Mouse (Mus musculus) G1E (cell line): ENCODE results near the gene Doxl2.

Experiments used
- CTCF ChIP-seq: IDR thresholded peaks from 2 replicates; pipeline ENCODE4 v1.5.1; 2012; ENCODE audit warnings: low read depth, low read length, inconsistent platforms, mixed read lengths
- POLR2AphosphoS5 ChIP-seq: IDR thresholded peaks from 2 replicates; pipeline ENCODE4 v1.6.1; 2012; ENCODE audit warnings: low read depth, low read length, inconsistent platforms; ENCODE audit not compliant: insufficient replicate concordance

DNA sequence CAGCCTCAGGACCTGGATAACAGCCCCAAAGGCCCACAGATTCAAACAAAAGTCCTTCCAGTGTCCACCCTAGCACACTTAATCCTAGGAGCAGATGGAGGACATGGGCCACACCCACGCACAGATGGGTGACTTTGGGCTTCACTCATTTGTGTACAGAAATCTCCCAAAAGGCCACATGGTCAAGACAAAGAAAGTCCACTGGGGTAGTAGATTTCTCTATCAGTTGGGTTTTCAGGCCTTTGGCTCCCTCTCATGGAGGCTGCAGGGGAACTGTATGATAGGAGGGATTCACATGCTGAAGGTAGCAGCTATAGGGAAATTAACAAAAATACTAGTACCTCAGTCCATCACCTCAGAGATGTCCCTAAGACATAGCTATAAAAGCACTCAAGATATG is 16.7 kb upstream of the Doxl2 start:
- TF ChIP-seq CTCF (no peak), POLR2AphosphoS5 (no peak)
